13 mouse cellular contexts compared by ENCODE assay signal in genomic region chr10:80120146-80120545, GRCm38 (mm10). TPM values are rescaled to one million over a fixed set of nuclear protein-coding genes. Genes with fewer than 3 reads are reported as not detected.
DNase-seq lines count a peak whose midpoint lies in the region; ATAC-seq lines count a peak whose summit lies in the region.
"Had no signal": no experiment of that assay in that cellular context is flagged by ENCODE, and none has a peak within 500 bp of the region (broad histone marks: within the 10 kb centered on the region; RNA-seq: fewer than 3 reads in every experiment).

No protein-coding gene starts in this region.

- no peaks in the 10 kb centered on the region for H3K9me3 ChIP-seq in heart, embryonic 16.5 days (replicated peaks; ENCODE audit: control insufficient read depth, low read length)
- no peaks in the 10 kb centered on the region for H3K9me3 ChIP-seq in neural tube, embryonic 13.5 days
- no peaks in the 10 kb centered on the region for H3K9me3 ChIP-seq in kidney, embryonic 16.5 days (ENCODE audit: low read length)

- H3K36me3 ChIP-seq in heart, embryonic 16.5 days (ENCODE audit: control insufficient read depth, insufficient read depth), result peaks cover 19% of the 10 kb centered on the region
- H3K36me3 ChIP-seq in neural tube, embryonic 13.5 days, result peaks cover 42% of the 10 kb centered on the region
- peaks cover 42% of the 10 kb centered on the region for H3K36me3 ChIP-seq in kidney, embryonic 16.5 days (ENCODE audit: insufficient read depth, low read length)

- H3K4me2 ChIP-seq in heart, embryonic 16.5 days (ENCODE audit: low read depth, low read length), result no peak overlapping the region
- no peak overlapping the region for H3K4me2 ChIP-seq in neural tube, embryonic 13.5 days
- H3K4me2 ChIP-seq in kidney, embryonic 16.5 days (replicated peaks; ENCODE audit: low read depth, low read length), result no peak overlapping the region

- 0 out of 2 replicates have a peak overlapping the region, but pooled peaks have one; percentile 4 for H3K27ac ChIP-seq in heart, embryonic 16.5 days (ENCODE audit: low read length)
- H3K27ac ChIP-seq in neural tube, embryonic 13.5 days (replicated peaks), result no peak overlapping the region
- no peak overlapping the region for H3K27ac ChIP-seq in kidney, embryonic 16.5 days (ENCODE audit: low read length)

- no peaks in the 10 kb centered on the region for H3K27me3 ChIP-seq in heart, embryonic 16.5 days (ENCODE audit: control insufficient read depth, insufficient read depth, low read length)
- no peaks in the 10 kb centered on the region for H3K27me3 ChIP-seq in neural tube, embryonic 13.5 days
- no peaks in the 10 kb centered on the region for H3K27me3 ChIP-seq in kidney, embryonic 16.5 days (ENCODE audit: insufficient read depth, low read length)

- WGBS in heart, embryonic 16.5 days, result 44% methylated on average over 2 of the region's 2 CpGs
- 67% methylated on average over 2 of the region's 2 CpGs for WGBS in neural tube, embryonic 13.5 days
- 69% methylated on average over 2 of the region's 2 CpGs for WGBS in kidney, embryonic 16.5 days

- ATAC-seq in heart, embryonic 16.5 days (replicated peaks; ENCODE audit: extremely low read depth, insufficient read depth, low FRiP score), result no peak
- no peak for ATAC-seq in neural tube, embryonic 13.5 days (ENCODE audit: low read depth)
- no peak for ATAC-seq in kidney, embryonic 16.5 days (ENCODE audit: low FRiP score, low TSS enrichment)
- ATAC-seq: forebrain, postnatal 0 days; intestine, embryonic 16.5 days had no signal

- peaks cover 35% of the 10 kb centered on the region for H3K4me1 ChIP-seq in heart, embryonic 16.5 days (ENCODE audit: control insufficient read depth, insufficient read depth, low read length)
- peaks cover 45% of the 10 kb centered on the region for H3K4me1 ChIP-seq in neural tube, embryonic 13.5 days (replicated peaks)
- H3K4me1 ChIP-seq in kidney, embryonic 16.5 days (ENCODE audit: insufficient read depth, low read length), result peaks cover 29% of the 10 kb centered on the region

- DNase-seq in cerebellum, adult 11-12 months, result peak; percentile 53
- DNase-seq in cerebellum, adult 18-20 months, result no peak
- no peak for DNase-seq in heart, adult 9 months (ENCODE audit: low spot score in 2 of 2)
- DNase-seq in neural tube, embryonic 10.5 days (ENCODE audit: extremely low spot score, low spot score), result no peak
- DNase-seq in urinary bladder, postnatal 14 days (ENCODE audit: low spot score), result no peak
- DNase-seq: cerebellum, postnatal 10 days; forebrain, postnatal 0 days; lung, postnatal 10 days; thymus, postnatal 14 days had no signal

- H3K4me3 ChIP-seq in heart, embryonic 16.5 days (ENCODE audit: low read length), result no peak overlapping the region
- no peak overlapping the region for H3K4me3 ChIP-seq in neural tube, embryonic 13.5 days
- H3K4me3 ChIP-seq in kidney, embryonic 16.5 days (ENCODE audit: low read length), result no peak overlapping the region

- no peak overlapping the region; the same call in 1 of the 2 replicates for H3K9ac ChIP-seq in heart, embryonic 16.5 days (ENCODE audit: low read length)
- H3K9ac ChIP-seq in neural tube, embryonic 13.5 days, result 0 out of 2 replicates have a peak overlapping the region, but pooled peaks have one; percentile 19
- no peak overlapping the region for H3K9ac ChIP-seq in kidney, embryonic 16.5 days (replicated peaks; ENCODE audit: low read length)
- H3K9ac ChIP-seq: forebrain, postnatal 0 days had no signal

RNA-seq across cellular contexts. Expression of gene Stk11, which starts 4.5 kb away (rescaled TPM):
- polyA plus RNA-seq in heart, embryonic 16.5 days (2015; fragmentation: Nextera tagmentation; extraction: Ambion mirVana), result 13.8 and 15.3 TPM in 2 replicates
- polyA plus RNA-seq in neural tube, embryonic 13.5 days (2015; fragmentation: Nextera tagmentation; extraction: Ambion mirVana), result 13.3 and 16.8 TPM in 2 replicates
- polyA plus RNA-seq in kidney, embryonic 16.5 days (2015; fragmentation: Nextera tagmentation; extraction: Ambion mirVana), result 18.2 and 20.2 TPM in 2 replicates

RNA-seq across cellular contexts. Expression of gene Sbno2, which starts 14.8 kb away (rescaled TPM):
- polyA plus RNA-seq in heart, embryonic 16.5 days (2015; fragmentation: Nextera tagmentation; extraction: Ambion mirVana), result 11.7 and 13.5 TPM in 2 replicates
- polyA plus RNA-seq in neural tube, embryonic 13.5 days (2015; fragmentation: Nextera tagmentation; extraction: Ambion mirVana), result 12.9 and 13.0 TPM in 2 replicates
- polyA plus RNA-seq in kidney, embryonic 16.5 days (2015; fragmentation: Nextera tagmentation; extraction: Ambion mirVana), result 16.1 and 17.6 TPM in 2 replicates

RNA-seq across cellular contexts. Expression of gene Atp5d, which starts 18.3 kb away (rescaled TPM):
- polyA plus RNA-seq in heart, embryonic 16.5 days (2015; fragmentation: Nextera tagmentation; extraction: Ambion mirVana), result 1,107 and 1,132 TPM in 2 replicates
- 467 and 481 TPM in 2 replicates for polyA plus RNA-seq in neural tube, embryonic 13.5 days (2015; fragmentation: Nextera tagmentation; extraction: Ambion mirVana)
- 676 and 688 TPM in 2 replicates for polyA plus RNA-seq in kidney, embryonic 16.5 days (2015; fragmentation: Nextera tagmentation; extraction: Ambion mirVana)

RNA-seq across cellular contexts. Expression of gene Cbarp, which starts 20.5 kb away (rescaled TPM):
- 2.5 TPM in 2 replicates for polyA plus RNA-seq in heart, embryonic 16.5 days (2015; fragmentation: Nextera tagmentation; extraction: Ambion mirVana)
- polyA plus RNA-seq in neural tube, embryonic 13.5 days (2015; fragmentation: Nextera tagmentation; extraction: Ambion mirVana), result 53.9 and 55.1 TPM in 2 replicates
- polyA plus RNA-seq in kidney, embryonic 16.5 days (2015; fragmentation: Nextera tagmentation; extraction: Ambion mirVana), result 6.4 and 7.3 TPM in 2 replicates

RNA-seq across cellular contexts. Expression of gene Midn, which starts 27.9 kb away (rescaled TPM):
- 10.3 and 13.0 TPM in 2 replicates for polyA plus RNA-seq in heart, embryonic 16.5 days (2015; fragmentation: Nextera tagmentation; extraction: Ambion mirVana)
- 31.0 and 35.8 TPM in 2 replicates for polyA plus RNA-seq in neural tube, embryonic 13.5 days (2015; fragmentation: Nextera tagmentation; extraction: Ambion mirVana)
- 15.9 and 16.8 TPM in 2 replicates for polyA plus RNA-seq in kidney, embryonic 16.5 days (2015; fragmentation: Nextera tagmentation; extraction: Ambion mirVana)
